Mouse (Mus musculus): ENCODE data around the gene Cxcl14.

Gene Cxcl14

DNA sequence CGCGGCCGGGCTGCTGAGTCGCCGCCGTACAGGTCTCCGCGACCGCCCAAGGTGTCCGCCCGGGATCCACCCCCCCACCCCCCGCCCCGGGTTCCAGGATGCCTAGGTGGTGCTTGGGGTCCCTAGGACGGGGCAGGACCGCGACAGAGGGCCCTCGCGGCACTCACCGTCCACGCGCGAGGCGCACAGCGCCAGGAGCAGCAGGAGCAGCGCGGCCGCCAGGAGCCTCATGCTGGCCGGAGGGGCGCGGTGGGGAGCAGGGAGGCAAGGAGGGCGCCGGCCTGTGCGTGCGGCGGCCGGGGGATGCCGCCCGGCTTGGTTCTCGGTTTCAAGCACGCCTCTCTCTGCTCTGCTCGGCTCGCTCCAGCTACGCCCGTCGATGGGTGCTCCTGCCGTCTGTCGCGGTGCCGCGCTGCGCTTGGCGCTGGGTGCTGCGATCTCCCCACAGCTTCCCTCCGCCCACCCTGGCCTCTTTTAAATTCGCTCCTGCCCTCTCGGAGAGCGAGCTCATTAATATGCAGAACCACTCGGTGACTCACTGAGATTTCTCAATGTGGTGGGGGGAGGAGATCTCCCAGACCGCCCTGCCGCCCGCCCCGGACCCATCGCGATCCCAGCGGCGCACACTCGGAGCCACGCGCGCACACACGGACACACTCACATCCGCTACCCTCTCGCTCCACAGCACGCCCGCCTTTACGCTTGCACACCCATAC, at the start of gene Cxcl14:
Cxcl14 (minus strand) TSS at position 609 of the 716 bp plus-strand sequence.
- in situ Hi-C loops (cut with MseI, MboI) = no loop called here

DNA sequence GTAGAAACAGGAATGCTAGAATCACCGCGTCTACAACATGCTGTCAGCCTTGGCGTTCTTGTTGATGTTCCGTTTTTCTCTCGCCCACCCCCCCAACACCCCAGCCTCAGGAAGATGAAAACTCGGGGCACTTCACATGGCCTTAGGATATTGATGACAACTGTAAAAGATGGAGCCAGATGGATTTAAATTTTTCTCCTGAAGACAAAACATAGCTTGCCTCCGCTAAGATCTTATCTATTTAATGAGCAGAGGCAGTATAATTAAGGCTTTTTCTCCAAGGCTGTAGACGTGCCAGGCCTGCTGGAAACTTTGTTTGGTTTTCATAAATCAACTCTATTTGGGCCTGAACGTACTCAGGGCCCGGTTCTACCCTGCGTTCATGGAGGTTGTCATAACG, 48.0 kb upstream of the Cxcl14 start:
- in situ Hi-C loops (cut with MseI, MboI) = no loop called here

DNA sequence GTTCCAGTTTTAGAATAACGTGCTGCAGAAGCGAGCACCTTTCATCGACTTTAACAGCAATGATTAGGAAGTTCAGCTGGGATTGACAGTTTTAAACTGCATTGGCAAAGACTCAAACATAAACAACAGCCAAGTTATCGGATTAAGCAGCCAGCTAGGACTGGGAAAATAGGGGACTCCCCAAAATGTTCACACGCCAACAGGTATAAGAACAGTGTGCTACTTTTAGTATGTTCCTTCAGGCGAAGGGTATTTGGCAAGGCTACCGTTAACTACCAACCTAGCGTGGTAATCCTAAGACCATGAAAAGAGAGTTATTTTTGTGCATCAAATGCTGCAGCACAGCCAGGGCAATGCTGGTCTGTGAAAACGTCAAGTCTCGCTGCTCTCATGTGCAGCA, 46.1 kb upstream of the Cxcl14 start:
- in situ Hi-C loops (cut with MseI, MboI) = no loop called here

GRCm38 (mm10) chr13:56340513-56340912, 44.2 kb upstream of the Cxcl14 start:
- in situ Hi-C loops (cut with MseI, MboI) = no loop called here

DNA sequence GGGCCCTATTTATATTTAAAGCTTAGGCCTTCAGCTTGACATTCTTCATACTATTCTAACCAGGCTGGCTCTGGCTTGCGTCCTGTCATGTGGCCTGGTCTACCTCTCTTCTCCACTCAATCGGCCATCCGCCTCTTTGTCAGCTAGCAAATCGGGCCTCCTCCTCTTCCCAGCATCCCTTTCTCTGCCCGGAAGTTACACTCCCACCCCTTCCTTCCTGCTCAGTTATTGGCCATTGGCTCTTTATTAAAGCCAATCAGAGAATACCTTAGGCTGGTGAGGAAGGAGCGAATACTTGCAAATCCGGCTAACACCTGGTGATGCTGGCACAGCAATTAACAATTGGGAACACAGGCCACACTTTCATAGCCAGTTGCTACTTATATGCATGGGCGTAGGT, 43.5 kb upstream of the Cxcl14 start:
- in situ Hi-C loops (cut with MseI, MboI) = no loop called here

DNA sequence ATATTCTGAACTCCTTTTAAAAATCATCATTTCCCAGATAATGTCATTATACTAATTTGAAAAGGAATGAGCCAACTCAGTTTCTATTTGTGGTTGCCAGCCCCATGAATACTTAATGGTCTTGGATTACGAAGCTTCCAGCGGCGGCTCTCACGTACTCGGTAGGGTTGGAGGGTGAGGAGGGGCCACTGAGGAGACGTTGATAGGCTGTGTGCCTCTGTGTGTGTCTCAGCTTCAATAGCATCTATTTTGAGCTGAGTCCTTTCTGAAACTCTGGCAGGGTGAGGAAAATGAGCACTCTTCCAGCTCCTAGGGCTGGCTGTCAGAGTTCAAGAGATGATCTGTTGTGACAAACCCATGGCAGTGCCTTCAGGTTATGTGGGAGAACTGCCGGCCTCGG, 40.6 kb upstream of the Cxcl14 start:
- in situ Hi-C loops (cut with MseI, MboI) = no loop called here

- in situ Hi-C loops (cut with MseI, MboI) = no loop called here
These were observed 38.7 kb upstream of the Cxcl14 start for GRCm38 (mm10) chr13:56334802-56335690.

GRCm38 (mm10) chr13:56334236-56334635, 37.9 kb upstream of the Cxcl14 start:
- in situ Hi-C loops (cut with MseI, MboI) = no loop called here

GRCm38 (mm10) chr13:56332356-56332755, 36.0 kb upstream of the Cxcl14 start:
- in situ Hi-C loops (cut with MseI, MboI) = no loop called here

- in situ Hi-C loops (cut with MseI, MboI) = no loop called here
These were observed 34.5 kb upstream of the Cxcl14 start for GRCm38 (mm10) chr13:56330603-56331455.

GRCm38 (mm10) chr13:56329769-56330168, 33.4 kb upstream of the Cxcl14 start:
- in situ Hi-C loops (cut with MseI, MboI) = no loop called here

DNA sequence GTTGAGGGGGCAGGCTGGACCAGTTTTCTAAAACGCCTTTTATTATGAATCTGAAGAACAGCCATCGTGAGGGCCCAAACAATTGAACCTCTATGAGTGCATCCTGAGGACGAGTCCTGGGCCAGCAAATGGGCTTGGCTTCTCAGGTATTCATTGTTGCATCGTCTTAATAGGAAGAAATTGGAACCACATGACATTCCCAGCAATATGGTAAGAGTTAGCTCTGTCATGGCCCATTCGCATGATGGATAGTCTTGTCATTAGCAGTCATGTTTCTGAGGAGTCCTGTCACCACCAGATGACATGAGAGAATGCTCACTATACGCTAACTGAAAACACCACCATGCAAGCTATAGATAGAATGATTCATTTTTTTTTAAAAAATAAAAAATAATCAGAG, 32.8 kb upstream of the Cxcl14 start:
- in situ Hi-C loops (cut with MseI, MboI) = no loop called here

DNA sequence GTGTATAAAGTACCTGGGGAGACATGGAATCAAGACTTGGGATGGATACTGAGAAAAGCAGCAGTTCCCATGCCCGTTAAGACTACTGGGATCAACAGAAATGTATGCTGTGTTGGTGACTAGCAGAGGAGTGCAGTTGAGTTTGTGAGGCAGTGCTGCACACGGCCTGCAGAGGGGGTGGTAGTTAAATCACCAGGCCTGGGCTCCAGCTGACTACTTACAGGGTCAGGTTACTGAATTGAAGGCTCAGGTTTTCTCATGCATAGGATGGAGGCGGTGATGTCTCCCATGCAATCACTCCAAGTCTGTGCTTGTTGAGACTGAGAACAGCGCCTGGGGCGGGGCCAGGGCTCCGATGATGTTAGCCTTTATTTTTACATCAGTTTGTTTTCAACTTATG, 31.4 kb upstream of the Cxcl14 start:
- in situ Hi-C loops (cut with MseI, MboI) = no loop called here

- in situ Hi-C loops (cut with MseI, MboI) = no loop called here
These were observed 25.3 kb upstream of the Cxcl14 start for GRCm38 (mm10) chr13:56321635-56322034.

- in situ Hi-C loops (cut with MseI, MboI) = no loop called here
These were observed 20.6 kb upstream of the Cxcl14 start for GRCm38 (mm10) chr13:56316930-56317329.

DNA sequence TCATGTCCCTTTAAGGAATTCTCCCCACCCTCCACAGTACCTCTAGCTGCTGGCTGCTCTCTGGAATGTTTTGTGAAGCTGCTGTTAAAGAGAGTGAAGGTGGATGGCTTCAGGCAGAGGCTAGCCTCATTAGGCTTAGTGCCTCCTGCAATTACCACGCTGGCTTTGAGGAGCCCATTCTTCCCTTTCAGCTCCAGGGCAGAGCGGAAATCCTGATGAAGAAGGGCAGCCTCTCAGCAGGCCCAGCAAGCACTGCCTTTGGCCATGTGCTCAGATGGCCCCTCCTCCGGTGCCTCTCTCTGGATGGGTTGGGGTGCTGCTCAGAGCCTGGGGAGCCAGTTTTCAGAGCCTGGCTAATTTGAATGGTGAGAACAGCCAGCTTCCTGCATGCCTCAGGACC, 18.9 kb upstream of the Cxcl14 start:
- in situ Hi-C loops (cut with MseI, MboI) = no loop called here

- in situ Hi-C loops (cut with MseI, MboI) = no loop called here
These were observed 8.7 kb upstream of the Cxcl14 start for GRCm38 (mm10) chr13:56305058-56305457.

DNA sequence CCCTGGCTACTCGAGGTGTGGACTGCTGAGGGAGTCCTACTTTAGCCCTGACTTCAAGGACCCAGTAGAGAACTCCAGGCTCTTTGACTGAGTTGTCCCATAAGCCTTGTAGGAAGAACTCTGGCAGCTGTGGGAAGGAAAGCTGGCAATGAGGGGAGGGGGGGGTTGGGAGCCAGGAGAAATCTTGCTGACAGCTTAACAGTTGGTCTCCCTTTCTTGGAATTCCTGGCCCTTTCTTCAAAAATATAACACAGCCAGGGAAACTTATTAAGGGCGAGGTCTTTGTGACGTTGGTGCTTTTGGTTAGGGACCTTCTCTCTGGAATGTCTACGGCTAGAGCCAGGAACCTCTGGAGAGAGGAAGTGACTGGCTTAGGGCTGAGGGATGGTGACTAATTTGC, 8.1 kb upstream of the Cxcl14 start:
- in situ Hi-C loops (cut with MseI, MboI) = no loop called here

GRCm38 (mm10) chr13:56299336-56299735, 3.0 kb upstream of the Cxcl14 start:
- in situ Hi-C loops (cut with MseI, MboI) = no loop called here

GRCm38 (mm10) chr13:56296659-56297020, 289 bp upstream of the Cxcl14 start:
- in situ Hi-C loops (cut with MseI, MboI) = no loop called here

- in situ Hi-C loops (cut with MseI, MboI) = no loop called here
These were observed 787 bp downstream of the Cxcl14 start for GRCm38 (mm10) chr13:56295586-56295942.

DNA sequence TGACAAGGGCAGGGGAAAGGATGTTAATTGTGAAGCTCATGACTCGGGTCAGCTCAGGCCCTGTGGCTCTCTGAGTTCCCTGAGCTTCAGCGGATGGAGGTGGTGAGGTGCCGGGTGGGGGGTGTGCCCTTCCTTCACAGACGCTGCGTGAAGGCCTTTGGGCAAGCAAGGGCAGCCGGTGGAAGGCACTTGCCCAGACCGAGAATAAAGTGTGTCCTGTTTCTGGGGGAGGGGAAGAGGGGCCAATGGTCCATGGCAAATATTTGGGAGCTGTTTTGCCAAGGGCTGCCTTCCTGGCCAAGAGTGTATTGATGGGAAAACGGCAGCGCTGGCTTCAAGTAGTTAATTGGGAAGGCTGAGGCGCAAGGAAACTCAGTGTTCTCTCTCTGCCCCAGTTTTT, 1.4 kb downstream of the Cxcl14 start:
- in situ Hi-C loops (cut with MseI, MboI) = no loop called here
